Mouse (Mus musculus) ES-Bruce4 (cell line): ENCODE results near the gene Sox15.

Source experiments
- CTCF ChIP-seq: IDR thresholded peaks from one replicate; pipeline ENCODE4 v1.8.1; 2011; ENCODE audit warnings: low read depth, low read length
- EP300 ChIP-seq: IDR thresholded peaks from 2 replicates; pipeline ENCODE4 v1.6.1; 2011; ENCODE audit warnings: low read depth, low read length; ENCODE audit not compliant: insufficient read depth

DNA sequence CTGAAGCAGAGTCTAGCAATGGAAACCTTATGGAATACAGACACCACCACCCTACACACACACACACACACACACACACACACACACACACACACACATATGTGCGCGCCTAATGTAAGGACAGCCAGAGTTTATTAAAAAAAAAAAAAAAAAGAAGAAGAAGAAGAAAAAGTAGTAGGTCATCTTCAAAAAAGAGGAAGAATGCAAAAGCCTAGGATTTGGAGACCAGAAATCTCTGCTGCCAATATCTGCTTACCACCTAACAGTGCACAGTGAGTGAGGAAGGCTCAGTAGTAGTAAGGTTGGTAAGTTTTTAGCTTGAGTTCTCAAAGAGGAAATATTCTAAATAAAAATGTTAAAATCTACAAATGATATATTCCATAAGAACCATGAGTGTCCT, 24.0 kb downstream of the Sox15 start:
- TF ChIP-seq CTCF: no peak
- no peak for TF ChIP-seq EP300
